Mouse (Mus musculus) left cerebral cortex, postnatal 10 days (tissue): Measurements from ENCODE around the gene Tex33. TPM values are rescaled to one million over a fixed set of nuclear protein-coding genes. Genes with fewer than 3 reads are reported as not detected.
A peak's percentile ranks its signal among the peaks of the same experiment; 100 is the strongest.

Experiments
- DNase-seq, 2 experiments: peaks; one replicate each; pipeline ENCODE4 v3.0.0; 2021 to 2022; ENCODE audit warnings: low spot score in 2 of 2, mixed read lengths in 1 of 2; ENCODE audit errors: extremely low spot score in 1 of 2
- intact Hi-C: fragments of 180-260 bp; cut with DNase I; formaldehyde crosslinking; loops from one replicate; pipeline ENCODE4 v1.15.1; 2025
- total RNA-seq, 2 experiments: library from RNA; stranded (reverse); gene quantifications; 2 replicates each; pipeline ENCODE4 v1.2.3; 2021

The Tex33 gene
- total RNA-seq, 2 experiments from 2014 or later = 0.39 to 0.51 TPM

- intact Hi-C loops = loop anchor here (5.0 to 10.0 kb wide), 2 partner anchors 167 to 440 kb away; no protein-coding TSS in a partner anchor
- DNase-seq = peak in 1 of 2 experiments; percentile 27
Observed at GRCm38 (mm10) chr15:78424507-78424906, 28.8 kb upstream of the Tex33 start.

- peak; percentile 70 to 88 for DNase-seq
- intact Hi-C loops = loop anchor here (2.0 to 10.0 kb wide), 3 partner anchors 66 to 438 kb away; no protein-coding TSS in a partner anchor
Observed at GRCm38 (mm10) chr15:78422046-78422956, 26.6 kb upstream of the Tex33 start.

- intact Hi-C loops = loop anchor here (5.0 to 10.0 kb wide), 2 partner anchors 163 to 436 kb away; no protein-coding TSS in a partner anchor
- no peak for DNase-seq
Observed at GRCm38 (mm10) chr15:78420395-78420794, 24.7 kb upstream of the Tex33 start.

DNA sequence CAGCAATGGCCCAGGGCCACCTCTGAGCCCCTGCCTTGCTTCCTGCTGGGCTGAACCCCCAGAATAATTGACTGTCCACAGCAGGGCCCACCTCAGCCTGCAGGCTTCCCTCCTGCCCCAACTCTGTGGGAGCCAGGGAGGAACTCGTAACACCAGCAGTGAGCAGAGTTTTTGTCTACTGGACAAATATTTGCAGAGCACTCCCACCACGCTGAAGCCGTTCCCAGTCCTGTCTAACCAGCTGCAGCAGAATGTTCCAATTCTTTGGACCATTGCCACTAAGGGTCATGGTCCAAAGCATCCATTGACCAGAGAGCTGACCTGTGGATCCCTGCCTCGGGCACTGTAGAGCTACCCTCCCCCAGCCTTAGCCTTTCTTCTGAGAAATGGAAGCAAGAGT lies 21.2 kb upstream of the Tex33 start:
- intact Hi-C loops = no loop called here
- peak in 1 of 2 experiments; percentile 57 for DNase-seq

DNA sequence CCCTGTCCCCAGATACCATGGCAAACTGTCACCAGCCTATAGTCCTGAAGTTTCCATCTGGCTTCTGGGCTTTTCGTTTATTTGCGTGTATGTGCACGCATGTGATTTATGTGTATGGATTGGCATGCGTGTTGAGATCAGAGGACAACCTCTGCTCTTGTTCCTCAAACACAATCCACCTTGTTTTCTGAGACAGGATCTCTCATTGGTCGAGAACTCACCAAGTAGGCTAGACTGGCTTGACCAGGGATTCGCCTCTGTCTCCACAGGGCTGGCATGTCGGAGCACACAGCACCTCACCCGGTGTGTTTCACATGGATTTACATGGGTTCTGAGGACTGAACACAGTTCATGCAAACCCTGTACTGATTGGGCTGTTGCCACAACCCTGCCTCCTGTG lies 18.4 kb upstream of the Tex33 start:
- DNase-seq = no peak
- intact Hi-C loops = no loop called here

DNA sequence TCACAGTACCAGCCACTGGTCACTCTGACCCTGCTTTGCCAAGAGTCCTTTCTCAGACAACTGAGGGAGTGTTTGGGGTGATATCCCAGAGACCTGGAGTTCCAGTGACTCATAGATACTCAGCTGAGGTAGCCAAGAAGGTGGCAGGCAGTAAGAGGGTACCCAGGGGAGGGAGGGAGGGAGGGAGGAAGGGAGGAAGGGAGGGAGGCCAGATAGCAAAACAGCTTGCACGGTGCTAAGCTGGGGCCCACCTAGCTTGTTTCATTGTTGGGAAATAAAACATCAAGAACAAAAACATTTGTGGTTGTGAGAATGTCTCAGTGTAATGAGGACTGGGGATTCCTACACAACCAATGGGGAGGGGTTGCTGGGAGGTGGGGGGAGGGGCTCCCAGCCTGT lies 18.0 kb upstream of the Tex33 start:
- intact Hi-C loops = no loop called here
- no peak for DNase-seq

DNA sequence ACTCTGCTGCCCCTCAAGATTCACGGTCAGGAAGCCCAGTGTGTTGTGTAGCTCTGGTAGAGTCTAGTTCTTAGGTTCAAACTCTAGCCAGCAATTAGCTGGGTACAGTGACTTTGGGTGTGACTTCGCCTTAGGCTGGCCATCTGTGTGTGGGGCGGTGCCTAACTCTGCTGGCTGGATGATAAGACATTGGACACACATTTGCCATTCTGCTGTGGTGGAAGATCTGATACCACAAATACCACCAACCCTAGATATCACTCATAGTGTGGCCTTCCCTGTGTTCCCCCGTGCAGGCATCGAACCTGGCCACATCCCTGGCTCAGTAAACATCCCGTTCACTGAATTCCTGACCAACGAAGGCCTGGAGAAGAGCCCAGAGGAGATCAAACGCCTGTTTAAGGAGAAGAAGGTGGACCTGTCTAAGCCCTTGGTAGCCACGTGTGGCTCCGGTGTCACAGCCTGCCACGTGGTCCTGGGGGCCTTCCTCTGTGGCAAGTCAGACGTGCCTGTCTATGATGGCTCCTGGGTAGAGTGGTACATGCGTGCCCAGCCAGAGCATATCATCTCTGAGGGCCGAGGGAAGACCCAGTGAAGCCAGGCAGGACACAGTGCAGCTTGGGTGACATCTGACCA lies 17.5 kb upstream of the Tex33 start:
- no peak for DNase-seq
- intact Hi-C loops = no loop called here

DNA sequence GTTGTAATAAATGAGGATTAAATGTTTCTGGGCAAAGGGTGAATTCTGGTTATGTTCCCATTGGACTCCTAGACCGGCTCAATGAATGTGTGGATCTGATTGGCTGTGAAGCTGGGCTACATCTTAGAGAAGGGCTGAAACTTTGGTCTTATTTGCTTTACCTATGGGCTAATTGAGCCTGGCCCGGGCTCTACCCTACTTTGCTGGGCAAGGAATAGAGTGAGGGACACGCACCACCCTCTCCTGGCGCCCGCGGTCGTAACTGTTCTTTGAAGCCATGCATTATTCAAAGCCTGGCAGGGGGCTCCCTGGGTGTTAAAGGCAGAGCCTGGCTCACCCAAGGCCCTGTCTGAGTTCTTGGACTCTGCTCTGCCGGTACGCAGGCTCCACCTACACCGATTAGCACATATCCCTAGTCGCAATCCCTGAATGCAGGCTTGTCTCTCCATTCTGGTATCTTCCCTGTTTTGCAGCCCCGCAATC lies 13.9 kb upstream of the Tex33 start:
- DNase-seq = no peak
- intact Hi-C loops = loop anchor here (5.0 kb wide), 1 partner anchor 37 kb away; no protein-coding TSS in a partner anchor

DNA sequence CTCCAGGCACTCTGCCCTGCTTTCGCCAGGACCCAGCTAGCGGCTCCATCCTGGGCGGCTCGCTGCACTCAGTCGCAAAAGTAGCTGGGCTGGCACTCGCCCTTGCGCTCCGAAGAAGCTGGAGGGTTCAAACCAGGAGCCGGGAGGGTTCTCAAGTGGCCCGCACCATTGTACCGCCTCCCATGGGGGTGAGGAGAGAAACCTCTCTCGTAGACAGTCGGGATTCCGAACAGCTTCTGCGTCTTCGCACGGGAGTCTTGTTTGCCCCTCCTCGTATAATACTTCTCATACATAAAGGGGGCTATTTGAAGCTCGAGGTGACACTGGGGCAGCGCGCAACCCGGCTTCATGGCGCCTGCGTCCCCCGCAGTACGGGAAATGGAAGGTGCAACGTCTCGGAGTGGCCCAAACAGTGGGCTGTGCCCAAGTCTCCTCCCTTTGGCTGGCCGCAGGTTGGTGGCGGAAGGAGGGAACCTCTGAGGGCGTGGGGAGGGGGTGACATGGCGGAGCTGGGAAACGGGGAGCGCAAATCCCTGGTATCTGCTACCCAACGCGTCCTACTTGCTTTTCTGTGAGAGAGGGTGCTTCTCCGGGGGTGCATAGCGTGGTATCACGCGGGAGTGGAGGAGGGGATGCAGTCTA lies 10.7 kb upstream of the Tex33 start, which contains the start of gene Mpst:
Gene Mpst, plus strand, starts transcription at position 124 of the 642 bp plus-strand sequence.
- intact Hi-C loops = loop anchor here (5.0 kb wide), 1 partner anchor 34 kb away; no protein-coding TSS in a partner anchor
- peak; percentile 80 to 92 for DNase-seq

- peak; percentile 88 to 93 for DNase-seq
- intact Hi-C loops = loop anchor here (5.0 kb wide), 1 partner anchor 33 kb away; no protein-coding TSS in a partner anchor
Observed at GRCm38 (mm10) chr15:78405517-78406211, 10.0 kb upstream of the Tex33 start, which contains the start of gene Tst. Gene Tst (minus strand): TSS chr15:78405907.

- DNase-seq = no peak
- intact Hi-C loops = loop anchor here (5.0 kb wide), 1 partner anchor 33 kb away; no protein-coding TSS in a partner anchor
Observed at GRCm38 (mm10) chr15:78405098-78405497, 9.4 kb upstream of the Tex33 start.

GRCm38 (mm10) chr15:78403896-78404295 lies 8.2 kb upstream of the Tex33 start:
- intact Hi-C loops = no loop called here
- peak in 1 of 2 experiments; percentile 59 for DNase-seq

DNA sequence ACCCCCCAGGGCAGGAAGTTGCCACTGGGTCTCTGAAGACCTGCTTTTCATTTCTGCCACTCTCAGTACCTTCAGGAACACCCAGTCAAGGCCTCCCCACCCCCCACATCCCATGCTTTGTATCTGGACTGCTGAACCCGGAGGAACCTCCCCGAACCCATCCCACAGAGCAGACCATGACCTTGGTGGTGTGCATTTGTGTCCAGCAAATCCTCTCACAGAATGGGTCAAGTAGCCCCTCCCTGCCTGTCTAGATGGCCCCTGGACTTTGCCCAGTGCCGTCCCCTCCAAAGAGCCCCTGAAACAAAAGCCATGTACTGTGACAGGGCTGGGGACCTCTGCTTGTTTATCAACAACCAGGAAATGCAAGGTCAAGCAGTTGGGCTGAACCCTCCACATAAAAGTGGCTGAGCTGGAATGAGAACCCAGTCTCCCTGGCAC lies 7.6 kb upstream of the Tex33 start:
- no peak for DNase-seq
- intact Hi-C loops = no loop called here

DNA sequence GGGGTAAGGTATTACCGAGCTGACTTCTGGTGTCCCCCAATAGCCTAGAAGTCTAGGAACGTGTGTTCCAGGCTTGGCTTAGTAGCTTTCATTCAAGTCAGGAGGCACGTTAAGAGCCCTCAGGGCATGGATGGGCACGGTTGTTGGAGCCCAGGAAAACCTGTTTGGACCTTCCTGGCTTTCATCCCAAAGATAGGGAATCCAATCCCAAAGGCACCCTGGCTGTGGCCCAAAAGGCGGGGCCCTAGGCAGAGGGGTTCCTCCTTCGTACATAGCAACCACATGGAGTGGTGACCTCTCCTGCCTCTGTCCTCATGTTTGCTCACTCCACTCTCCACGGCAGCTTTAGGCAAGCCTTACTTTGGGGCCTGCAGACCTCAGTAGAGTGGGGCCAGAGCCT lies 6.7 kb upstream of the Tex33 start:
- intact Hi-C loops = no loop called here
- peak in 1 of 2 experiments; percentile 59 for DNase-seq

DNA sequence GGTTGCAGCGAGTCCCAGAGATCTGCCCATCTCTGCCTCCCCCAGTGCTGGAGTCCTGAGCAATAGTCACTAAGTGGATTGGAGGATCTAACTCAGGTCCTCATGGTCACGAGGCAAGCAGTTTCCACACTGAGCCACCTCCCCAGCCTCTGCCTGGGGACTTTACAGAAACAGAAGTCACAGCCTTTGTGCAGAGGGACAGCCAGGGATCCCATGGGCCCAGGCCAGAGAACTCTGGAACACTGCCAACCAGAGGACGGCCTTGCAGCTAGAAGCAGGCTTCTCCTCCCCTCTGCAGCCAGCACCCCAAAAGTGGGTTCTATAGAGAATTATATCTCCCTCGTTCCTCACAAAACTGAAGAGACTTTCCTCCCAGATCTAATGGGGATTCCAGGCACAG lies 6.2 kb upstream of the Tex33 start:
- intact Hi-C loops = no loop called here
- peak; percentile 61 to 80 for DNase-seq

GRCm38 (mm10) chr15:78401345-78401744 lies 5.6 kb upstream of the Tex33 start:
- DNase-seq = peak in 1 of 2 experiments; percentile 56

GRCm38 (mm10) chr15:78390855-78391254 lies 4.9 kb downstream of the Tex33 start:
- DNase-seq = no peak
- intact Hi-C loops = no loop called here

More at GRCm38 (mm10) chr15:78401345-78401744, 5.6 kb upstream of the Tex33 start:
- intact Hi-C loops = no loop called here

- intact Hi-C loops = no loop called here
- no peak for DNase-seq
Observed at GRCm38 (mm10) chr15:78385564-78385963, 10.1 kb downstream of the Tex33 start.
